Mouse (Mus musculus): ENCODE results near the gene Ubtf.

- TF ChIP-seq POLR2A (IDR thresholded peaks at IDR 0.05; ENCODE audit: insufficient read depth, low read depth, low read length), result 0 out of 2 replicates have a peak, but pooled peaks have one; percentile 41
- peak; percentile 99 for TF ChIP-seq CTCF (IDR thresholded peaks at IDR 0.05)
Measured at GRCm38 (mm10) chr11:102308979-102309378, 10.6 kb downstream of the Ubtf start.
